Mouse (Mus musculus): Measurements from ENCODE around the gene Krtap9-1.
"Not testable (repeated sequence)": the region's sequence is repeated elsewhere in the genome, so short reads cannot be mapped to it uniquely, and the experiment has no call there.

Krtap9-1 gene

DNA sequence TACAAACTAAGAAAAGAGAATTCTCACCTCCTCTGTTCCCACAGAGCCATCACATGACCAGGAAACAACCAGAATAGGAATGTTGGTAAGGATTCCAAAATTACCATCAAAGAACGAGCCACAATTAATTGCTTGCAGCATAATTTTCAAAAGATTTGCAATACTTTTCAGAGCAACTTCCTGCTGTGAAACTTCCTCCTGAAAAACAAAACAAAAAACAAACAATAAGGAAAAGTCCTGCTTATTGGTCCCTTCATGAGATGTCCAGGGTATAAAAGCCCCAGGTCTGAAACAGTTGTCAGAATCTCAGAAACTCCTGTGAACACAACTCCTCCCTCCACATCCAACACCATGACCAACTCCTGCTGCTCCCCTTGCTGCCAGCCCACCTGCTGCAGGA is at the start of gene Krtap9-1:
Gene Krtap9-1, plus strand, starts transcription at position 301 of the 400 bp plus-strand sequence.
- not testable (repeated sequence) for DNase-seq (ENCODE audit: low spot score in 2 of 2)

DNA sequence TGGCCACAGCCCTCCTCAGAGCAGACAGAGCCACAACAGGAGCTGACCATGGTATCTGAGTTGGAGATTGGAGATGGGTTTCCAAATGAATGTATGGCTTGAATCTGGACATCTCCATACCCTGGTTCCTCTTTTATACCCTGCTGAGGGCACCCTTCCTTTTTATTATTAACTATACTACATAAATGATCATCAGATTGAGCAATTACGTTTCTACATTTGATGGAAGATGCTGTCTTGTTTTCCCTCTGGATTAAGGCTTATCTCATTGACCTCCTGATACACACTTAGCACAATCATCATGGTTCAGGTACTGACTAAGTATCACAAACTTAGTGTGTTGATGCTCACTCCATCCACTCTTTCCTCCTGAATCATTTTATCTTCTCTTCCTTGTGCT is 35.2 kb upstream of the Krtap9-1 start, which contains the start of gene 2300003K06Rik:
Gene 2300003K06Rik, minus strand, starts transcription at position 101 of the 400 bp plus-strand sequence.
- DNase-seq (ENCODE audit: low spot score in 2 of 2), result no peak

DNA sequence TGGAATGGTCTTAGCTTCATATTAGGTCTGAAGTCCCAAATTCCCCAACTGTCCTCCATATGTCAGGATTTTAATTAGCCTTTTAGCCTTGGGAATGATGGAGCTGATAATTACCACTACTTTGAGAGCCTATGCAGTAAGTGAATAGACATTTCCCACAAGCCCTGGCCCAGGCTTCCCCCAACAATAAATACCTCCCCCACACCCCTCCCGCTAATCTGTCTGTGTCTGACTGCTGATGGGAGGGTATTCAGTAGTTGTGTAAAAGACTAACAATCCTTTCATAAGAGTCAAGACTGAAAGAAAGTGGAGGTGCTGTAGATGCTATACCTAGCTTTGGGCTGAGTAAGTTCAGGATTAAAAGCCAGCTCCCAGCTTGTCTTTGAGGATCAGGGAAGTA is 31.0 kb upstream of the Krtap9-1 start:
- no peak for DNase-seq (ENCODE audit: low spot score in 2 of 2)

DNA sequence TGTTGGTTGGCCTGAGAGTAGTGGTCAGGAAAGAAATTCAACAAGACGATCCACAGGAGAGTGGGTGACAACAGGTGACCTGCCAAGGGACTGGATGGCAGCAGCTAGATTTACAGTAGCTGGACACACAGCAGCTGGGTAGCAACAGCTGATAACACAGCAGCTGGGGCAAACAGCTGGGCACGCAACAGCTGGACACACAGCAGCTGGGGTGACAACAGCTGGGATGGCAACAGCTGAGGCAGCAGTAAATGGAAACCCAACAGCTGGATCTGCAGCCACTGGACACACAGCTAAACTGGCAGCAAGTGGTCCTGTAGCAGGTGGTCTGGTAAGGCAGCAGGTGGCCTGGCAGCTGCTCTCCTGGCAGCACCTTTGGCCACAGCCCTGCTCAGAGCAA is 26.4 kb upstream of the Krtap9-1 start:
- DNase-seq (ENCODE audit: low spot score in 2 of 2), result no peak

DNA sequence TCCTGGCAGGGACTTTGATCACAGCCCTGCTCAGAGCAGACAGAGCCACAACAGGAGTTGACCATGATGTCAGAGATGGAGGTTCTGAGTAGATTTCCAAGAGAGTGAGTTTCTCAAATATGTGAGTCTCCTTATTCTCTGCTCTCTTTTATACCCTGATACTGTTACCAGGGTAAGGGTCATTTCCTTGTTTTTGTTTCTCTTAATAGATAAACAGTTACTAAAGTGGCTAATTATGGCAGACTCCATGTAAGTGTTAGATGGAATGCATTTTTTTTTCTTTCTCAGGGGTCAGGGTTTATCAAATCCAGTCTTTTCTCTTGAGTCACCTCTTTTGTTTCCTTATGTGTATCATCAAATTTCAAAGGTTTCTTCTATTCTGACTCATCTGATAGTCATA is 21.7 kb upstream of the Krtap9-1 start, which contains the start of gene Krtap4-16:
Gene Krtap4-16, minus strand, starts transcription at position 101 of the 400 bp plus-strand sequence.
- no peak for DNase-seq (ENCODE audit: low spot score in 2 of 2)

DNA sequence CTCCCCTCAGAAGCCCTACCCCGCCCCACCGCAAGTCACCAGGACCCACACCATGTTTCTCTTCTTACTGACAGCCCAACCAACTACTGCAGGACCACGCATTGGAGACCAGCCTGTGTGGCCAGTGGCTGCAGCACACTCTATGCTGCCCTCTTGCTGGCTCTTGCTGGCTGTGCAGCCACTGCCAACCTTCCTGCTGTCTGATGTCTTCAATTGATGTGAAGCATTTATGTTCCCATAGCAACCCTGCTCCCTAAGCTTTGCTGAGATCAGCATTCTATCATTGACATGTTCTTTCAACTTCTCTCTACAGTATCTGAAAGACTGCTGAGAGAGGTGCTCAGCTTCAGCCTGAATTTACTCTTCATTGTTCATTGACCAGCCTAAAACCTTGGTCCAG is 19.1 kb upstream of the Krtap9-1 start:
- no peak for DNase-seq (ENCODE audit: low spot score in 2 of 2)

DNA sequence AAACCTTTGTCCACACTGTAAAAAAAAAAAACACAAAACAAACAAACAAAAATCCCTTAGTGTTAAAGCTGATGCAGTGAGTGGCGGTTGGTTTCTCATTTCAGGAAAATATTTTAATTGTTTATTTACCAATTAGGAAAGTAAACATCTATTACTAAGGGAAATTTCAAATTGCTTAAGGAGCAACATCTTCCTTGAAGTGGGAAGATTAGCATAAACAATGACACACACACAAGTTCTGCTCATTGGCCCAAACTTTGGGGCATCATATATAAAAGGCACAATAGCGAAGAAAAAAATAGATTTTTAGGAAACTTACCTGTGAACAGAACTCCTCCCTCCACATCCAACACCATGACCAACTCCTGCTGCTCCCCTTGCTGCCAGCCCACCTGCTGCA is 15.6 kb upstream of the Krtap9-1 start, which contains the start of gene Gm11568:
Gene Gm11568, plus strand, starts transcription at position 301 of the 400 bp plus-strand sequence.
- DNase-seq (ENCODE audit: low spot score in 2 of 2), result no peak

DNA sequence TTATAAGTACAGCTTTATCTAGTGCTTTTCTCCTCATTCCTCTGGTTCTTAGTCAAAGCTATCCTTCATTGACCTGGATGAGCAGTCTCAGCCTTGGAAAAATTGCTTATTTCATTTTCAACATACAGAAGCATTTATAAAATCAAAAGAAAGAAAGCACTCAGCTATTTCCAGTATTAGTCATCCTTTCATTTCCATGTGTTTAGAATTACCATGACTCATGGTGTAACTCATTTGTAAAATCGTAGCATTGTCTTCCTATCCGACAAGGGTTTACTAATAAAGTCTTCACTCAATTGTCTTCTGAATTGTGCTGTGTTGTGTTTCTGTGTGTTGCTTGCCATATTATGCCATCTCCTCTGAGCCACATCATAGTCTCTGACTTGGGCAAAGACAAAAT is 14.4 kb upstream of the Krtap9-1 start:
- no peak for DNase-seq (ENCODE audit: low spot score in 2 of 2)

DNA sequence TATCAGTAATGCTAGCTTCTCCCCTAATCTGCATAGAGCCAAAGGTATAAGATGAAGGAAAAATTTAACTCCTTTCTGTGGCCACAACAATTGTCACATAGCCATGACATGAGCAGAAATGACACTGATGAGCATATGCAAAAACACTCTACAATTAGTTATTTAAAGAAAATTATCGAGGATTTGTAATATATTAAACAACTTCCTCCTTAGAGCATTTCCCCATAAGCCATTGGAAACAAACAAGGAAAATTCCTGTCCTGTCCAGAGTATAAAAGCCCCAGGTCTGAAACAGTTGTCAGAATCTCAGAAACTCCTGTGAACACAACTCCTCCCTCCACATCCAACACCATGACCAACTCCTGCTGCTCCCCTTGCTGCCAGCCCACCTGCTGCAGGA is 9.0 kb upstream of the Krtap9-1 start, which contains the start of gene Gm11559:
Gene Gm11559, plus strand, starts transcription at position 301 of the 400 bp plus-strand sequence.
- DNase-seq (ENCODE audit: low spot score in 2 of 2), result not testable (repeated sequence)

DNA sequence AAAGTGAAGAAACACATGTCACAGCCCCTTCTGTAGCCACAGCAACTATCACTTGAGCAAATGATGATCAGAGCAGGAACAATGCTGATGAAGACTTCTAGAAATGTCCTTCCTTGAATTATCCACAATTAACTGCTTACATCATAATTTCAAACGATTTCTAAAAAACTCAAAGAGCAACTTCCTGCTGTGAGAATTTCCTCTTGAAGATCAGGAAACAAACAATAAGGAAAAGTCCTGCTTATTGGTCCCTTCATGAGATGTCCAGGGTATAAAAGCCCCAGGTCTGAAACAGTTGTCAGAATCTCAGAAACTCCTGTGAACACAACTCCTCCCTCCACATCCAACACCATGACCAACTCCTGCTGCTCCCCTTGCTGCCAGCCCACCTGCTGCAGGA is 5.7 kb downstream of the Krtap9-1 start, which contains the start of gene Gm11567:
Gene Gm11567, plus strand, starts transcription at position 301 of the 400 bp plus-strand sequence.
- not testable (repeated sequence) for DNase-seq (ENCODE audit: low spot score in 2 of 2)

DNA sequence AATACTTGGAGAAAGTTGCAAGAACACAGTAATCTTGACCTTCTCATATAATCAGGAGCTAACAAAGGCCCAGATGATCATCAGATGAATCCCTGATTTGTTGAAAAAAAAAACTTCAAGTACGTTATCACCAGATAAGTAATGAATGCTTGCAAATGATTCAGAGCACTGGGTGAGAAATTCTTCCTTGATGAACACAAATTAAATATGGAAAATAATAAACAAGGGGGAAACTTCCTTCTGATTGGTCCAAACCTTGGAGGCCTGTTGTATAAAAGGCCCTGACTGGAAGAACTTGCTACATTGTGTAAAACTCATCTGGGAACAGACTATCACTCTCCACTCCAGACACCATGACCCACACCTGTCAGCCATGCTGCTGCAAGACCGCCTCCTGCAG is 34.4 kb downstream of the Krtap9-1 start, which contains the start of gene Krtap31-1:
Gene Krtap31-1, plus strand, starts transcription at position 301 of the 400 bp plus-strand sequence.
- no peak for DNase-seq (ENCODE audit: low spot score in 2 of 2)

DNA sequence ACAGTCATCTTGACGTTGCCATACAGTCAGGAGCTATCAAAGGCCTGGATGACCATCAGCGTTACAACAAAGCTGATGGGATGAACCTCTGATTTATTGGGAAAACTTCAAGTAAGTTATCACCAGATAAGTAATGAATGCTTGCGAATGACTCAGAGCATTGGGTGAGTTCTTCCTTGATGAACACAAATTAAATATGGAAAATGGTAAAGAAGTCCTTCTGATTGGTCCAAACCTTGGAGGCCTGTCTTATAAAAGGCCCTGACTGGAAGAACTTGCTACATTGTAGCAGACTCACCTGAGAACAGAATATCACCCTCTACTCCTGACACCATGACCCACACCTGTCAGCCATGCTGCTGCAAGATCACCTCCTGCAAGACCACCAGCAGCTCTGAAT is 41.3 kb downstream of the Krtap9-1 start, which contains the start of gene Gm11565:
Gene Gm11565, plus strand, starts transcription at position 301 of the 400 bp plus-strand sequence.
- no peak for DNase-seq (ENCODE audit: low spot score in 2 of 2)

Data from natural killer cell, adult 2 months (primary cell).